Mouse (Mus musculus) hindbrain, embryonic 15.5 days (tissue): Measurements from ENCODE around the gene Ucp1. TPM values are rescaled to one million over a fixed set of nuclear protein-coding genes. Genes with fewer than 3 reads are reported as not detected.

Experiments
- ATAC-seq: fragments of 200-750 bp; cut with Nextera tagmentation; 2 replicates; pipeline ENCODE4 v1.8.0; 2017; ENCODE audit warnings: low read depth, moderate number of reproducible peaks, moderate TSS enrichment; ENCODE audit not compliant: low FRiP score
- H3K27ac ChIP-seq: fragments of 300-500 bp; sonication (generic); replicated peaks from 2 replicates; pipeline ENCODE4 v1.5.1; 2015; ENCODE audit warnings: mild to moderate bottlenecking, inconsistent platforms
- H3K27me3 ChIP-seq: fragments of 300-500 bp; sonication (generic); 2 replicates; pipeline ENCODE4 v1.6.1; 2015; ENCODE audit warnings: control low read depth, inconsistent platforms
- H3K36me3 ChIP-seq: fragments of 300-500 bp; sonication (generic); 2 replicates; pipeline ENCODE4 v1.6.1; 2015; ENCODE audit warnings: control low read depth, inconsistent platforms
- H3K4me1 ChIP-seq: fragments of 300-500 bp; sonication (generic); replicated peaks from 2 replicates; pipeline ENCODE4 v1.6.1; 2015; ENCODE audit warnings: control low read depth, inconsistent platforms
- H3K4me2 ChIP-seq: fragments of 300-500 bp; sonication (generic); 2 replicates; pipeline ENCODE4 v1.6.1; 2015; ENCODE audit warnings: moderate library complexity, mild to moderate bottlenecking, inconsistent platforms
- H3K4me3 ChIP-seq: fragments of 300-500 bp; sonication (generic); 2 replicates; pipeline ENCODE4 v1.5.1; 2015; ENCODE audit warnings: mild to moderate bottlenecking, inconsistent platforms
- H3K9ac ChIP-seq: fragments of 300-500 bp; sonication (generic); 2 replicates; pipeline ENCODE4 v1.6.1; 2015; ENCODE audit warnings: inconsistent platforms
- H3K9me3 ChIP-seq: fragments of 300-500 bp; sonication (generic); 2 replicates; pipeline ENCODE4 v1.6.1; 2016; ENCODE audit warnings: control low read depth, inconsistent platforms
- WGBS: fragments of 180-500 bp; shearing (Covaris S2); methylation state at CpG from one replicate; pipeline ENCODE4 v1.1.7; 2015; 5-methylcytosine and 5-hydroxymethylcytosine counted together
- polyA plus RNA-seq: library from polyadenylated mRNA; unstranded; fragments of >200 nt; fragmentation: Nextera tagmentation; extraction: Ambion mirVana; gene quantifications from 2 replicates; pipeline ENCODE4 v1.2.1, GENCODE M21; 2015

Gene Ucp1
- polyA plus RNA-seq: 0.09 TPM in 1 of 2 replicates, not detected in the other

- peaks cover 6% of the 10 kb centered on the region; the same call in 1 of the 2 replicates for H3K4me1 ChIP-seq
- ATAC-seq: 0 out of 2 replicates have a peak, but pooled peaks have one; percentile 45
- 7% methylated on average over 20 of the region's 20 CpGs for WGBS
- H3K4me2 ChIP-seq: peak within 1 kb of the TSS; percentile 55
- peak within 1 kb of the TSS; percentile 24 for H3K4me3 ChIP-seq
- H3K9ac ChIP-seq: no peak within 1 kb of the TSS
- H3K27me3 ChIP-seq: peaks cover 17% of the 10 kb centered on the region; the same call in 1 of the 2 replicates
- no peaks in the 10 kb centered on the region for H3K36me3 ChIP-seq
- H3K9me3 ChIP-seq: no peaks in the 10 kb centered on the region
- H3K27ac ChIP-seq: no peak within 1 kb of the TSS
These were observed at the start of gene Ucp1 for GRCm38 (mm10) chr8:83290176-83290575. Gene Ucp1 (plus strand): TSS chr8:83290352.

- no peaks in the 10 kb centered on the region for H3K27me3 ChIP-seq
- H3K9me3 ChIP-seq: no peaks in the 10 kb centered on the region
- H3K27ac ChIP-seq: no peak overlapping the region
- no peaks in the 10 kb centered on the region for H3K4me1 ChIP-seq
- H3K9ac ChIP-seq: no peak overlapping the region
- 93% methylated on average over 7 of the region's 7 CpGs for WGBS
- no peak overlapping the region for H3K4me3 ChIP-seq
- no peak for ATAC-seq
- H3K4me2 ChIP-seq: no peak overlapping the region
- H3K36me3 ChIP-seq: peaks cover 11% of the 10 kb centered on the region
These were observed 46.0 kb upstream of the Ucp1 start for GRCm38 (mm10) chr8:83244151-83244550.

GRCm38 (mm10) chr8:83250858-83251257, 39.3 kb upstream of the Ucp1 start:
- Histone ChIP-seq H3K9ac (no peak overlapping the region), H3K36me3 (peaks cover 34% of the 10 kb centered on the region), H3K4me2 (no peak overlapping the region), H3K27me3 (no peaks in the 10 kb centered on the region), H3K9me3 (no peaks in the 10 kb centered on the region), H3K4me3 (no peak overlapping the region), H3K4me1 (no peaks in the 10 kb centered on the region), H3K27ac (no peak overlapping the region)
- no peak for ATAC-seq
- WGBS: 89% methylated on average over 6 of the region's 6 CpGs

- H3K9ac ChIP-seq: no peak overlapping the region
- H3K4me1 ChIP-seq: no peaks in the 10 kb centered on the region
- H3K9me3 ChIP-seq: no peaks in the 10 kb centered on the region
- H3K4me3 ChIP-seq: no peak overlapping the region
- no peaks in the 10 kb centered on the region for H3K27me3 ChIP-seq
- no peak overlapping the region for H3K4me2 ChIP-seq
- 82% methylated on average over 14 of the region's 14 CpGs for WGBS
- no peak overlapping the region for H3K27ac ChIP-seq
- H3K36me3 ChIP-seq: peaks cover 40% of the 10 kb centered on the region
- ATAC-seq: no peak
These were observed 38.5 kb upstream of the Ucp1 start for GRCm38 (mm10) chr8:83251362-83252246.

GRCm38 (mm10) chr8:83252791-83253190, 37.4 kb upstream of the Ucp1 start:
- WGBS: 85% methylated on average over 5 of the region's 5 CpGs
- Histone ChIP-seq H3K36me3 (peaks cover 40% of the 10 kb centered on the region), H3K27me3 (no peaks in the 10 kb centered on the region), H3K9ac (no peak overlapping the region), H3K4me2 (no peak overlapping the region), H3K4me1 (no peaks in the 10 kb centered on the region), H3K27ac (no peak overlapping the region), H3K4me3 (no peak overlapping the region), H3K9me3 (no peaks in the 10 kb centered on the region)
- no peak for ATAC-seq

- no peak overlapping the region for H3K9ac ChIP-seq
- no peak overlapping the region for H3K4me3 ChIP-seq
- H3K36me3 ChIP-seq: peaks cover 35% of the 10 kb centered on the region
- no peak overlapping the region for H3K27ac ChIP-seq
- H3K4me2 ChIP-seq: no peak overlapping the region
- no peaks in the 10 kb centered on the region for H3K4me1 ChIP-seq
- 98% methylated on average over 5 of the region's 5 CpGs for WGBS
- no peaks in the 10 kb centered on the region for H3K27me3 ChIP-seq
- no peak for ATAC-seq
- H3K9me3 ChIP-seq: no peaks in the 10 kb centered on the region
These were observed 32.5 kb upstream of the Ucp1 start for GRCm38 (mm10) chr8:83257631-83258030.

- H3K4me3 ChIP-seq: no peak overlapping the region
- no peak overlapping the region for H3K27ac ChIP-seq
- H3K27me3 ChIP-seq: no peaks in the 10 kb centered on the region
- H3K9ac ChIP-seq: no peak overlapping the region
- H3K4me2 ChIP-seq: no peak overlapping the region
- peaks cover 32% of the 10 kb centered on the region for H3K36me3 ChIP-seq
- H3K4me1 ChIP-seq: no peaks in the 10 kb centered on the region
- WGBS: 72% methylated on average over 16 of the region's 16 CpGs
- ATAC-seq: peak; percentile 76; the same call in 1 of the 2 replicates
- H3K9me3 ChIP-seq: no peaks in the 10 kb centered on the region
These were observed 29.5 kb upstream of the Ucp1 start for GRCm38 (mm10) chr8:83260418-83261215.

- Histone ChIP-seq H3K4me3 (no peak overlapping the region), H3K9ac (no peak overlapping the region), H3K27me3 (no peaks in the 10 kb centered on the region), H3K9me3 (no peaks in the 10 kb centered on the region), H3K36me3 (peaks cover 38% of the 10 kb centered on the region), H3K27ac (no peak overlapping the region), H3K4me1 (no peaks in the 10 kb centered on the region), H3K4me2 (no peak overlapping the region)
- ATAC-seq: no peak
- 96% methylated on average over 14 of the region's 14 CpGs for WGBS
These were observed 19.0 kb upstream of the Ucp1 start for GRCm38 (mm10) chr8:83271172-83271571.

GRCm38 (mm10) chr8:83272464-83272863, 17.7 kb upstream of the Ucp1 start:
- no peak overlapping the region for H3K4me3 ChIP-seq
- no peaks in the 10 kb centered on the region for H3K4me1 ChIP-seq
- WGBS: 87% methylated on average over 10 of the region's 10 CpGs
- H3K4me2 ChIP-seq: no peak overlapping the region
- H3K9ac ChIP-seq: no peak overlapping the region
- H3K9me3 ChIP-seq: no peaks in the 10 kb centered on the region
- peaks cover 25% of the 10 kb centered on the region for H3K36me3 ChIP-seq
- ATAC-seq: no peak
- H3K27ac ChIP-seq: no peak overlapping the region
- no peaks in the 10 kb centered on the region for H3K27me3 ChIP-seq

GRCm38 (mm10) chr8:83274470-83274869, 15.7 kb upstream of the Ucp1 start:
- peaks cover 11% of the 10 kb centered on the region for H3K36me3 ChIP-seq
- no peak overlapping the region for H3K4me2 ChIP-seq
- no peaks in the 10 kb centered on the region for H3K4me1 ChIP-seq
- no peak for ATAC-seq
- H3K4me3 ChIP-seq: no peak overlapping the region
- H3K27ac ChIP-seq: no peak overlapping the region
- no peaks in the 10 kb centered on the region for H3K9me3 ChIP-seq
- H3K27me3 ChIP-seq: no peaks in the 10 kb centered on the region
- 68% methylated on average over 11 of the region's 11 CpGs for WGBS
- H3K9ac ChIP-seq: no peak overlapping the region

GRCm38 (mm10) chr8:83278431-83278830, 11.7 kb upstream of the Ucp1 start:
- 87% methylated on average over 6 of the region's 6 CpGs for WGBS

GRCm38 (mm10) chr8:83285391-83285790, 4.8 kb upstream of the Ucp1 start:
- Histone ChIP-seq H3K36me3 (no peaks in the 10 kb centered on the region), H3K9ac (no peak overlapping the region), H3K9me3 (no peaks in the 10 kb centered on the region), H3K4me3 (no peak overlapping the region), H3K4me1 (peaks cover 6% of the 10 kb centered on the region; the same call in 1 of the 2 replicates), H3K27ac (no peak overlapping the region), H3K4me2 (no peak overlapping the region), H3K27me3 (peaks cover 12% of the 10 kb centered on the region; the same call in 1 of the 2 replicates)
- WGBS: 80% methylated on average over 8 of the region's 8 CpGs
- ATAC-seq: no peak

More at GRCm38 (mm10) chr8:83278431-83278830, 11.7 kb upstream of the Ucp1 start:
- no peak overlapping the region for H3K27ac ChIP-seq
- H3K9me3 ChIP-seq: no peaks in the 10 kb centered on the region
- no peaks in the 10 kb centered on the region for H3K27me3 ChIP-seq
- no peak overlapping the region for H3K9ac ChIP-seq
- H3K4me1 ChIP-seq: no peaks in the 10 kb centered on the region
- no peak overlapping the region for H3K4me3 ChIP-seq
- H3K36me3 ChIP-seq: no peaks in the 10 kb centered on the region; the same call in 1 of the 2 replicates
- H3K4me2 ChIP-seq: no peak overlapping the region
- no peak for ATAC-seq
